Mouse (Mus musculus): Measurements from ENCODE around the gene Lingo2.
"Not testable (repeated sequence)": the region's sequence is repeated elsewhere in the genome, so short reads cannot be mapped to it uniquely, and the experiment has no call there.

DNA sequence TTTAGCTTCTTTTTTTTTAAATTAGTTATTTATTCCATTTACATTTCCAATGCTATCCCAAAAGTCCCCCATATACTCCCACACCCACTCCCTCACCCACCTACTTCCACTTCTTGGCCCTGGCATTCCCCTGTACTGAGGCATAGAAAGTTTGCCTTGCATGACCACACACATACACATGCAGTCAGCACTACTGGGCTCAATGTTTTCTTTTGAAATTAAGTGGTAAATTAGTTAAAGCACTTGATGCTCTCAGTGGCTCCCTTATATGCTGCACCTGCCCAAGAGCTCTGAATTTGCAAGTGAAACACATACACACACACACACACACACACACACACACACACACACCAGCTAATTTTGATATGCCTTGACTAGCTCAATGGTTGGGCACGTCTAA is 886.8 kb downstream of the Lingo2 start:
- TF ChIP-seq CTCF (IDR thresholded peaks at IDR 0.05; ENCODE audit: low read depth, low read length); POLR2A (IDR thresholded peaks at IDR 0.05; ENCODE audit: borderline replicate concordance, low read depth, low read length): not testable (repeated sequence)
